Mouse (Mus musculus) layer of hippocampus, postnatal 36 days (tissue): ENCODE data around the gene Sectm1a. TPM values are rescaled to one million over a fixed set of nuclear protein-coding genes. Genes with fewer than 3 reads are reported as not detected.
"Not testable (repeated sequence)": the region's sequence is repeated elsewhere in the genome, so short reads cannot be mapped to it uniquely, and the experiment has no call there.

Experiments used
- DNase-seq, 2 experiments: peaks; one replicate each; pipeline ENCODE4 v3.0.0; 2022
- total RNA-seq, 2 experiments: library from RNA; stranded (reverse); gene quantifications; 2 replicates each; pipeline ENCODE4 v1.2.3; 2021

Sectm1a gene
- not detected for total RNA-seq

DNA sequence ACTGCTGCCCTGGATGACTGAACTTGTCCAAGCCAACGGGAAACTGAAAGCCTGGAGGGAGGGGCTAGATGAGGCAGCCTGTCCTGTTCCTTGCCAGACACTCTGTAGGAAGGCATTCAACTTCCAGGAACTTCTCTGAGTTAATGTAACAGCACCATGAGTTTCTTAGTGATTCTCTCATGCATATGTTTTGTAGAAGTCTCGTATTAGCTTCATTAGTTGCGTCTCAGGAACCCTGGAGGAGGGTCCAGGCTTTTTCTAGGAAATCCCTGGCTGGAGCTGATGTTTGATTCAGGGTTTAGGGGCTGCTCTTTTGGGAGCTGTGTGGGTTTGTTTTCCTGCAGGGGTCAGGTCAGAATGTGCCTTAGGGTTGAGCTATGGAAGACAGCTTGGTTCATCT, at the start of gene Sectm1a:
Sectm1a (minus strand) TSS at position 101 of the 400 bp plus-strand sequence.
- DNase-seq = no peak

DNA sequence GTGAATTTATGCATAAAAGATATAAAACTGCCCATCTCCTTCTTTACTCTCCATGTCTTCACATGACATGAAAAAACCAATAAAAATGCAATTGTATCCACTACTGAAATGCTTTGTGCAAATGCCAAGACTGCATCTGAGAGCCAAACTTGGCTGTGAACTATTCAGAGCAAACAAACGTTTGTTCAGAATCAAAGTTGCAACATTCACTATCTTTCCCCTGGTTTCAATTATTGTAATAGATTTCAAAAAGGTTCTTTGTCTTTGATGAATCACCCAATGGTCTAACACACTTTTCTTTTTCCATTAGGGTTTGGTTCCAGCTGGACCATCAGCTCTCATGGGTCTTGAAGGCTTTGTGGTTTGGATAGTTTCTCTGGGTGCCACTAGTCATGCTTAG, 48.6 kb upstream of the Sectm1a start:
- DNase-seq = no peak

GRCm38 (mm10) chr11:121127441-121127840, 46.4 kb upstream of the Sectm1a start:
- DNase-seq = no peak

DNA sequence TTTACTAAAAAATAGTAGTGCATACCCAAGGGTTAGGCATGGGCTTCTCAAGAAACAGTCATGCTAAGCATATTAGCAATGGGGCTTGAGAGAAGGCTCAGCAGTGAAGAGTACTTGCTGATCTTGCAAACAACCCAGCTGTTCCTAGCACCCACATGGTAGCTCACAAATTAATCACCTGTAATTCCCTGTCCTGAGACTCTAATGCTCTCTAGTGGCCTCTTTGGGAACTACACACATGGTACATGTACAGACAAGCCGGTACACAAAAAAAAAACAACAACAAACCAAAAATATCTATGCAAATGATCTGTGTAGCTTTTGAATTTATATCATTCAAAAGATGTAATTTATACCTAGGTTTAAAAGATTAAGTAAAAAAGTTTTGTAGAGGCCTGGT, 45.4 kb upstream of the Sectm1a start:
- no peak for DNase-seq

GRCm38 (mm10) chr11:121125522-121126172, 44.6 kb upstream of the Sectm1a start:
- DNase-seq = no peak

- DNase-seq = no peak
Observed at GRCm38 (mm10) chr11:121123438-121123837, 42.4 kb upstream of the Sectm1a start.

GRCm38 (mm10) chr11:121122024-121122670, 41.1 kb upstream of the Sectm1a start:
- DNase-seq = no peak

GRCm38 (mm10) chr11:121121151-121121550, 40.1 kb upstream of the Sectm1a start:
- no peak for DNase-seq

DNA sequence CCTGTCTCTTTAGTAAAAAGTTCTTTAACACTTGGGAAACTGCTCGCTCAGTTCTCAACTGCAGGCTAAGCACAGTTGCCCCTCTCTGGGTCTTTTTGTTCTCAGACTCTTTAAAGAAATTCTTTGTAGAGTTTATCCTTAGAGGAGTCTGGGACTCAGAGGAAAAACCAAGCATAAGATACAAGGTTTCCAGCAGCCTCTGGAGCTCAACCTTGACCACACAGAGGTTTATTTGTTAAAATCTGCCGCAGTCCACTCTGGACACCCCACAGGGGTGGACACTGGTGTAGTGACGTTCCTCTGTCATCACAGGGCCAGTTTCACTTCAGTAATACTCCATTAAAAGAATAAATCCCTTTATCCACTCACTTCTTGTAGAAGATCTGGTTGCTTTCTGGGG, 37.6 kb upstream of the Sectm1a start, which contains the start of gene Tex19.2:
Tex19.2 (minus strand) TSS at position 101 of the 400 bp plus-strand sequence.
- no peak for DNase-seq

GRCm38 (mm10) chr11:121118106-121118505, 37.1 kb upstream of the Sectm1a start:
- DNase-seq = no peak

- DNase-seq = no peak
Observed at GRCm38 (mm10) chr11:121112091-121112775, 31.2 kb upstream of the Sectm1a start.

- no peak for DNase-seq
Observed at GRCm38 (mm10) chr11:121111601-121112000, 30.6 kb upstream of the Sectm1a start.

DNA sequence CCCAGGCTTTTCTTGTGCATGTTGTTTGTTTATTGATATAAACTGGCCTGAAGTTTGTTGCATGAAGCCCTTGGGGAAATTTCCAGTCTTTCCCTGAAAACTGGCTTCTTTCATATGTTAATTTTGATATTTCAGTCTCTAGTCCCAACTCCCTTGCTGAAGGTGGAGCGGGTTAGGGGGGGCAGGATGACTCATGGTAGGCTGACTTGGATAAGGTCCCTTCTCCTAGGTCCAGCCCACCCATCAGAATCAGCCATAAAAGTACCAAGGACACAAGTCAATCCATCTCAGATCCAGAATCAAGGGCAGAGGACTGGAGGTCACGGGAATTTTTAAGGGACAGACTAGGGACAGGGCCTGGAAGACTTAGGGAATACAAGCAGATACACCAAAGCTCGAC, 30.0 kb upstream of the Sectm1a start:
- no peak for DNase-seq

DNA sequence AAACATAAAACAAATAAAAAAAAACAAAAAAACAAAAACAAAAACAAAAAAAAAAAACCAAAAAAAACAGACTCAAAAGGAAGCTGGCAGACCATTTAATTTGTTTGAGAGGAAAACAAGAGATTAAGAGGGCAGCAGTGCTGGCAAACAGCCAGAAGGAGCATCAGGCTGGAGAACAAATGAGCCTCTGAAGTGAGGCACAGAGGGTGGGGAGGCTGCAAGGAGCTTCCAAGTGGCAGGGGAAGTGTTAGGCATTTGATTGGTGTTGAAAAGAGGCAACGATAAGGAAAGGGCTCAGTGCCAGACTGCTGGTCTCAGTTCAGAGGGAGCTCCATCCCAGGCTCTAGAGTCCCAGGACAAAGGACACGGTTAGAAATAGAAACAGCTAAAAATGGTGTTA, 29.0 kb upstream of the Sectm1a start:
- no peak for DNase-seq

- no peak for DNase-seq
Observed at GRCm38 (mm10) chr11:121108061-121108460, 27.0 kb upstream of the Sectm1a start.

GRCm38 (mm10) chr11:121107242-121107641, 26.2 kb upstream of the Sectm1a start:
- DNase-seq = not testable (repeated sequence)

- DNase-seq = no peak
Observed at GRCm38 (mm10) chr11:121101124-121101805, 20.2 kb upstream of the Sectm1a start.

DNA sequence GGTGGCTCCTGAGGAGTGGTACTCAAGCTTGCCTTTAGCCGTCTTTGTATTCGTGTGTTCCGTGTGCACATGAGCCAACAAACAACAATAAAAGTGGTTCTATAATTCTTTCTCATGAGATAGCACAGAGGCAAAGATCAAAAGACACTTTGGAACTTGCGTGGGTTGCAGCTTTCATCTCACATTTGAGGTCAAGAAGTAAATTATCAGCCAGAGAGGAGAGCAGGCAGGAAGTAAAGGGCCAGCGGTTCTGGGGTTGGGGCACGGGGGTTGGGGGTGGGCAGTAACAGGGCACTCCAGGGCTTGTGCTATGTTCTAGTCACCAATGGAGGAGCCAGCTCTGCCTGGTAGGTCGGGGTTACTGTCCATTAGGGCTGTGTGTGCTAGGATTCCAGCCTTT, 19.7 kb upstream of the Sectm1a start:
- DNase-seq = no peak

DNA sequence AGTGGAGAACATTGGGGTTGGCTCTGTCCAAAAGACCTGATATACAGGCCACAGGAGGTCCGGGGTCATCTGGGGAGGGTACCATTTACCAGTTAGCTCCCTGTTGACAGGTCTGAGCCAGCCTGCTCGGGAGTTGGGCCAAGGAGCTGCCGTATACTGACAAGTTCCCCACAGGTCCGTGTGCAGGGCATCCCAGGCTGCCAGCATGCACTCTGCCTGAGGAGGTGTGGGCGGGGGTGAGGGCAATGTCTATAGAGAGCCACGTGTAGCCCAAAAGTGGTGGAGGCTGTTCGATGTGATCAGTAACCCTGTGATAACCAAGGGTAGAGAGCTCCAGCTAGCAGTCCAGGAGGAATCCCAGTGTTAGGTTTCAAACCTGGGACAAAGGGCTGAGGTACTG, 18.7 kb upstream of the Sectm1a start:
- DNase-seq = no peak

GRCm38 (mm10) chr11:121092606-121093585, 11.9 kb upstream of the Sectm1a start:
- DNase-seq = no peak

- no peak for DNase-seq
Observed at GRCm38 (mm10) chr11:121090943-121091342, 9.9 kb upstream of the Sectm1a start.
